Mouse (Mus musculus) midbrain, embryonic 12.5 days (tissue): ENCODE results near the gene C3. TPM values are rescaled to one million over a fixed set of nuclear protein-coding genes. Genes with fewer than 3 reads are reported as not detected.

Source experiments
- ATAC-seq: fragments of 200-750 bp; cut with Nextera tagmentation; 2 replicates; pipeline ENCODE4 v1.8.0; 2017; ENCODE audit warnings: low read depth, moderate TSS enrichment, moderate library complexity; ENCODE audit not compliant: low FRiP score
- H3K27ac ChIP-seq: fragments of 300-500 bp; sonication (generic); replicated peaks from 2 replicates; pipeline ENCODE4 v1.5.1; 2016; ENCODE audit warnings: mild to moderate bottlenecking
- H3K27me3 ChIP-seq: fragments of 300-500 bp; sonication (generic); 2 replicates; pipeline ENCODE4 v1.6.1; 2016; ENCODE audit warnings: mild to moderate bottlenecking
- H3K36me3 ChIP-seq: fragments of 300-500 bp; sonication (generic); 2 replicates; pipeline ENCODE4 v1.6.1; 2016
- H3K4me1 ChIP-seq: fragments of 300-500 bp; sonication (generic); 2 replicates; pipeline ENCODE4 v1.6.1; 2016
- H3K4me2 ChIP-seq: fragments of 300-500 bp; sonication (generic); replicated peaks from 2 replicates; pipeline ENCODE4 v1.6.1; 2016; ENCODE audit warnings: mild to moderate bottlenecking, moderate library complexity
- H3K4me3 ChIP-seq: fragments of 300-500 bp; sonication (generic); 2 replicates; pipeline ENCODE4 v1.5.1; 2016; ENCODE audit warnings: mild to moderate bottlenecking
- H3K9ac ChIP-seq: fragments of 300-500 bp; sonication (generic); replicated peaks from 2 replicates; pipeline ENCODE4 v1.6.1; 2016; ENCODE audit warnings: mild to moderate bottlenecking, moderate library complexity
- H3K9me3 ChIP-seq: fragments of 300-500 bp; sonication (generic); 2 replicates; pipeline ENCODE4 v1.6.1; 2016; ENCODE audit warnings: mild to moderate bottlenecking
- WGBS: fragments of 180-500 bp; shearing (Covaris S2); methylation state at CpG from one replicate; pipeline ENCODE4 v1.1.7; 2016; 5-methylcytosine and 5-hydroxymethylcytosine counted together
- polyA plus RNA-seq: library from polyadenylated mRNA; unstranded; fragments of >200 nt; fragmentation: Nextera tagmentation; extraction: Ambion mirVana; gene quantifications from 2 replicates; pipeline ENCODE4 v1.2.1, GENCODE M21; 2016

C3 gene
- polyA plus RNA-seq, result 0.50 and 0.64 TPM in 2 replicates

DNA sequence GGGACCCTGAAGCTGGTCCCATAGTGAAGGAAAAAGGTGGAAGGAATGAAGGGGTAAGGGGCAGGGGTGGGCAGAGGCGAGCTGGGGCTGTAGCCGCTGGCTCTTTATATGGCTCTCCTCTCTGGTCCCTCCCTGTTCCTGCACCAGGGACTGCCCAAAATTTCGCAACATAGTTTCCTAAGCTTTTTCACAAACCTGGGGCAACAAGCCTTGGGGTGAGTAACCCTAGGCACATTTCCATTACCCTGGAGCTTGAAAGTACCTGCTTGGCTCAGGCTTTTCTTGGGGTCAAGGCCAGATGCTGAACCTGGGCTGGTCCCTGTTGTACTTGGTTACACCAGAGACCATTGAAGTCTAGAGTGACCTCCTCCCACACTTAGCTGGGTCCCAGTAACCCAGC is at the start of gene C3:
C3 (minus strand) TSS at position 123 of the 400 bp plus-strand sequence.
- 75% methylated on average over 3 of the region's 3 CpGs for WGBS
- no peaks in the 10 kb centered on the region for H3K36me3 ChIP-seq
- H3K9ac ChIP-seq, result no peak within 1 kb of the TSS
- no peak within 1 kb of the TSS for H3K27ac ChIP-seq
- no peak for ATAC-seq
- no peaks in the 10 kb centered on the region for H3K4me1 ChIP-seq
- no peak within 1 kb of the TSS for H3K4me2 ChIP-seq
- H3K27me3 ChIP-seq, result peaks cover 5% of the 10 kb centered on the region; the same call in 1 of the 2 replicates
- H3K4me3 ChIP-seq, result no peak within 1 kb of the TSS
- no peaks in the 10 kb centered on the region for H3K9me3 ChIP-seq

DNA sequence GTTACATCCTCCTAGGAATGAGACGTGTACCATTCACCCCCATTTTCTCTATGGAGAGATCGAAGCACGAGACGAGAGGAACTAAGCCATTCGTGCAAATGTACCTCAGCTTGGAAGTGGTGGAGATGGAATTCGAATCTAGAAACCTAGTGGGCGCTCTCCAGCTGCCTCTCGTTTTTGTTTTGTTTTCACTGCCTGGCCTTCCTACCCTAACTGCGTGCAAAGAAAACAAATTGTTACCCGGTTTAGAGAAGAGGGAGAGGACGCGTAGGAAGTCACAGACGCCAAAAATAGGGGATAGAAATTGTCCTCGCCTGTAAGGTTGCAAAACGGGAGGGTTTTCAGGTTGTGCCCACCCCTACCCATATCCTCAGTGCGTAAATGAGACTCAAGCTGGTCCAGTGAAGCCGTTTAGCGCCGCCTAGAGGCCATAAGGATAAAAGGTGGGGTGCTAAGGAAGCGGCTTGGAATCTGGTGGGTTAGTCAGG is 48.7 kb upstream of the C3 start:
- no peak overlapping the region for H3K27ac ChIP-seq

DNA sequence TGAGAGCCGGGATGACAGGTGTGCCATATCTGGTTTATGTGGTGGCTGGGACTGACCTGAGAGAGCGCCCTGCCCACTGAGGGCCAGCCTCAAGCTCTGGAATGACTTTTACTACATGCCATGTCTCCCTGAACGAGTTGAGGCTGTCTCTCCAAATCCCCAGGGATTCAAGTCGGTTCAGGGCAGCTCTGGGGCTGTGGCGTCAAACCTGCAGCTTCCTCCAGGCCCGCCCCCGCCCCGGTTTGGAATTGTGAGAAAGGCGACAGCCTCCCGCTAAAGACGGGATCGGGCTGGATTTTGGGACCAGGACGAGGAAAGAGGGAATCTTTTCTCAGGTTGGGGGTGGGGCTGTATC is 48.0 kb upstream of the C3 start:
- no peak overlapping the region for H3K9ac ChIP-seq
- H3K36me3 ChIP-seq, result no peaks in the 10 kb centered on the region
- ATAC-seq, result peak; percentile 31
- WGBS, result 3% methylated on average over 13 of the region's 13 CpGs
- peak overlapping the region; percentile 58 for H3K4me2 ChIP-seq
- peaks cover 59% of the 10 kb centered on the region for H3K27me3 ChIP-seq
- peak overlapping the region; percentile 43 for H3K4me3 ChIP-seq
- H3K4me1 ChIP-seq, result peaks cover 19% of the 10 kb centered on the region
- no peaks in the 10 kb centered on the region for H3K9me3 ChIP-seq
- no peak overlapping the region for H3K27ac ChIP-seq

More for the DNA sequence above, 48.7 kb upstream of the C3 start:
- WGBS, result under 1% methylated on average over 20 of the region's 20 CpGs
- H3K9me3 ChIP-seq, result no peaks in the 10 kb centered on the region
- no peaks in the 10 kb centered on the region for H3K36me3 ChIP-seq
- peaks cover 19% of the 10 kb centered on the region for H3K4me1 ChIP-seq
- peaks cover 54% of the 10 kb centered on the region for H3K27me3 ChIP-seq
- peak overlapping the region; percentile 58 for H3K4me2 ChIP-seq
- peak; percentile 76 for ATAC-seq
- peak overlapping the region; percentile 34; the same call in 1 of the 2 replicates for H3K9ac ChIP-seq
- peak overlapping the region; percentile 43 for H3K4me3 ChIP-seq

DNA sequence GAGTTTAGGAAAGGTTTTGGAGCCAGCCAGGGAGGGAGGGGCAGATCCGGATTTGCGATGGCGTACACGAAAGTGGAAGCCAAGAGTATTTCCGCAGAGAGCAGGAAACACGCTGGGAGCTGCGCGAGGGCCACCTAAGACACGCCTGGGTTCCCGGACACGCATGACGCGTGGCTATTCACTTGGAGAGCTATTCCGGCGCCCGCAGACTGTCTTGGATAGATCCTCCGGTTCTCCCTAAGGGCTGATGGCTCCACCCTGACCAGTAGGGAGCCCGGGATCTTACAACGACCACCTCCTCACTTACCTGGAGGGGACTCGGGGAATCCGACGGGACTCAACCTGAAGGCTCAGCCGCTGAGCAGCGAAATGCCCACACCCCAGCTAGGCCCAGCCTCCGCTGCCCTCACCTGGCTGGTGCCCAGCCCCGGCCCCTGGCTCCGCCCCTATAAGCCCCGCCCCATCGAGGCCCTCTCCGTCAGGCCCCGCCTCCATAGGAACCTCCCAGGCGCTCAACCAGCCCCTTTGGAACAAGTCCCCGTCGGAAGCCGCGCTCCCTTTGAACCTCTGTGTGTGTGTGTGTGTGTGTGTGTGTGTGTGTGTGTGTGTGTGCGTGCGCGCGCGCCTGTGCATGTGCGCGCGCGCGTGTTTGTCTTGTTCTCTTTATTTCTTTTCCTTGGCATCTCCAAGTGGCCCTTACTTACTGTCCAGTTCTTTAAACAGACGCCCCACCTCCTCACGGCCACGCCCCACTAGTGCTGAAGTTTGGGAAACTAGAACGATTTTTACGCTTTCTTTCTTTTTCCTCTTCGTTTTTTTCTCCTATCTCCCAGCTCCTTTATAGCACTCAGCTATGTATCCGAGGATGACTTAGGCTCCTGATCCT is 47.4 kb upstream of the C3 start:
- Histone ChIP-seq H3K4me2 (peak overlapping the region; percentile 58), H3K27ac (no peak overlapping the region), H3K9me3 (no peaks in the 10 kb centered on the region), H3K9ac (0 out of 2 replicates have a peak overlapping the region, but pooled peaks have one; percentile 28), H3K27me3 (peaks cover 60% of the 10 kb centered on the region), H3K4me1 (peaks cover 19% of the 10 kb centered on the region), H3K36me3 (no peaks in the 10 kb centered on the region), H3K4me3 (peak overlapping the region; percentile 43)
- under 1% methylated on average over 53 of the region's 53 CpGs for WGBS
- ATAC-seq, result peak; percentile 79

DNA sequence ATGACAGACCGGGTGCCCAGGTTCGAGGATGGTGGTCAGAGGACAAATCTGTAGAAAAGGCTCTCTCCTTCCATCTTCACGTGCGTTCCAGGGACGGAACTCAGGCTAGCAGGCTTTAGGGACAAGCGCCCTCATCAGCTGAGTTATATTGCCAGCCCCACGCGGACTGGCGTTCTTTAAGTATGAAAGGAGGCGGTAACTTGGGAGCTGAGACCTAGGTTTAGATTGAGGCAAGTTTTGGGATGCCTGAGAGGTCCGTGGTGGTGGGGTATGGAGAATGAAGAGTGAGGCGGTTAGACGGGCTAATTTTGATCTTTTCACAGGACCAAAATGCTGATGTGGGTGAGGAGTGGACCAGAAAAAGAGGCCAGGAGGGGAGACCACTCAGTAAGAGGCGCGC is 46.8 kb upstream of the C3 start:
- Histone ChIP-seq H3K27me3 (peaks cover 60% of the 10 kb centered on the region), H3K4me2 (peak overlapping the region; percentile 58), H3K4me1 (peaks cover 19% of the 10 kb centered on the region), H3K4me3 (peak overlapping the region; percentile 43), H3K27ac (no peak overlapping the region), H3K9me3 (no peaks in the 10 kb centered on the region), H3K36me3 (no peaks in the 10 kb centered on the region), H3K9ac (no peak overlapping the region)
- ATAC-seq, result no peak
- 5% methylated on average over 15 of the region's 15 CpGs for WGBS

DNA sequence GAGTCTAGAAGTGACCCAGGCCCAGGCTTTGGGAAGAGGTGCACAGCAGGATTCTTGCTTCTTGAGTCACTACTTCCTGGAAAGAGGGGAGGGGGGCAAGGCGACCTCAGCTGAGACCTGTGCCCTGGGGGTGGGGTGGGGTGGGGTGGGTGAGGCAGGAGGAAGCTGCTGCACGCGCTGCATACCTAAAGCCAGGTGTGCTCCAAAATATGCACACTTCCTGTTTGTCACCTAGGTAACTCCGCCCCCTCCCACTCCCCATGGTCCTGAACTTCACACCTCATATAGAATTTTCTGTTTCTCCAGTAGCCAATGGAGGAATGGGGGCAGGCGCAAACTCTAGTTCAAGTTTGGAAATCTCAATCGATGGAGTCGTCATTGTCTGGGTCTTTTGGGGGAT is 45.9 kb upstream of the C3 start:
- H3K36me3 ChIP-seq, result no peaks in the 10 kb centered on the region
- 52% methylated on average over 6 of the region's 7 CpGs for WGBS
- H3K9me3 ChIP-seq, result no peaks in the 10 kb centered on the region
- peaks cover 19% of the 10 kb centered on the region for H3K4me1 ChIP-seq
- H3K4me2 ChIP-seq, result no peak overlapping the region
- no peak overlapping the region for H3K9ac ChIP-seq
- no peak for ATAC-seq
- H3K27ac ChIP-seq, result no peak overlapping the region
- no peak overlapping the region for H3K4me3 ChIP-seq
- H3K27me3 ChIP-seq, result peaks cover 58% of the 10 kb centered on the region

DNA sequence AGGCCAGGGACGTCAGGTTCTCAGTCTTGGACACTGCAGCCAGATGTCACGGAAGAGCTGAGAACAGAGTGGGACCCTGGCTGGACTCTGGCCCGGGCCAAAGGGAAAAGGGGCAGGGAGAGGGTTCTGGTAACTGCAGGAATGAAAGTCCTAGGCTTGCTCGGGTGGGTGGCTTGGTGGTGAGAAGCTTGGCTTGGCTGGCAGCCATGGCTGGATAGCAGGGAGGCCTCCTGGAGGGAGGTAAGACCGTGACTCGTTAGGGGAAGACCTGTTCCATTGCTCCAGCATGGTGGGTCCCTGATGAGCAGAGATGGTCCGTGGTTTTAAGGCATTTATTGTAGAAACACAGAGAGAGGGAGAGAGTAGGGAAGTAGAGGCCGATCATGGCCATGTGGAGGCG is 43.4 kb upstream of the C3 start:
- no peaks in the 10 kb centered on the region for H3K9me3 ChIP-seq
- no peak for ATAC-seq
- no peak overlapping the region for H3K27ac ChIP-seq
- 71% methylated on average over 8 of the region's 9 CpGs for WGBS
- no peak overlapping the region for H3K4me2 ChIP-seq
- H3K9ac ChIP-seq, result no peak overlapping the region
- H3K4me1 ChIP-seq, result peaks cover 14% of the 10 kb centered on the region
- H3K27me3 ChIP-seq, result peaks cover 50% of the 10 kb centered on the region
- H3K36me3 ChIP-seq, result no peaks in the 10 kb centered on the region
- H3K4me3 ChIP-seq, result no peak overlapping the region

DNA sequence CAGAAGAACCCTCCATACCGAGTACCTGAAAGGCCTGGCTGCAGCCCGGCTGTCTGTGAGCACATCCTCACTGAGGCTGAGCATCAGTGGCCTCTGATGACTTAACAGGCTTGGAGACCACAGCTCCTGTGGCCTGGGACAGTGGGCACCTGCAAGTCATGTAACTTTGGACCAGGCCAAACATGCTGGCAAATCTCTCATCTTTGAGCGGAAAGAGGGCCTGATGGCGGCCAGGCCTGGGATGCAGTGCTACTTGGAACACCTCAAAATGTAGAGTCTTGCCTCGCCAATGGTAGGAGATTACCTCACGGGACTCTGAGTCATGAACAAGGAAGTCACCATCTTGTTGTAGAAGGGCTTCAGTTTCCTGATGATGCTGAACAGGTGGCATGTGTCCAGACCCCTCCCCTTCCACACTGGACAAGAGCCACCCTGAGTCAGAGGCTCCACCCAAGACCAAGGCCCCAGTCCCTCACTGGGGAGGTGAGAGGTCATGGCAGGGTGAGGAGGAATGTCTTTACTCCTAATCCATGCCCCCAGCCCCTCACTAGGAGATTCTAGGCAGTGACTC is 39.7 kb upstream of the C3 start:
- peaks cover 14% of the 10 kb centered on the region for H3K27me3 ChIP-seq
- no peak overlapping the region for H3K9ac ChIP-seq
- H3K9me3 ChIP-seq, result no peaks in the 10 kb centered on the region
- H3K4me1 ChIP-seq, result no peaks in the 10 kb centered on the region
- H3K36me3 ChIP-seq, result peaks cover 10% of the 10 kb centered on the region
- WGBS, result 91% methylated on average over 6 of the region's 6 CpGs
- no peak for ATAC-seq
- no peak overlapping the region for H3K4me3 ChIP-seq
- H3K4me2 ChIP-seq, result no peak overlapping the region
- H3K27ac ChIP-seq, result no peak overlapping the region

DNA sequence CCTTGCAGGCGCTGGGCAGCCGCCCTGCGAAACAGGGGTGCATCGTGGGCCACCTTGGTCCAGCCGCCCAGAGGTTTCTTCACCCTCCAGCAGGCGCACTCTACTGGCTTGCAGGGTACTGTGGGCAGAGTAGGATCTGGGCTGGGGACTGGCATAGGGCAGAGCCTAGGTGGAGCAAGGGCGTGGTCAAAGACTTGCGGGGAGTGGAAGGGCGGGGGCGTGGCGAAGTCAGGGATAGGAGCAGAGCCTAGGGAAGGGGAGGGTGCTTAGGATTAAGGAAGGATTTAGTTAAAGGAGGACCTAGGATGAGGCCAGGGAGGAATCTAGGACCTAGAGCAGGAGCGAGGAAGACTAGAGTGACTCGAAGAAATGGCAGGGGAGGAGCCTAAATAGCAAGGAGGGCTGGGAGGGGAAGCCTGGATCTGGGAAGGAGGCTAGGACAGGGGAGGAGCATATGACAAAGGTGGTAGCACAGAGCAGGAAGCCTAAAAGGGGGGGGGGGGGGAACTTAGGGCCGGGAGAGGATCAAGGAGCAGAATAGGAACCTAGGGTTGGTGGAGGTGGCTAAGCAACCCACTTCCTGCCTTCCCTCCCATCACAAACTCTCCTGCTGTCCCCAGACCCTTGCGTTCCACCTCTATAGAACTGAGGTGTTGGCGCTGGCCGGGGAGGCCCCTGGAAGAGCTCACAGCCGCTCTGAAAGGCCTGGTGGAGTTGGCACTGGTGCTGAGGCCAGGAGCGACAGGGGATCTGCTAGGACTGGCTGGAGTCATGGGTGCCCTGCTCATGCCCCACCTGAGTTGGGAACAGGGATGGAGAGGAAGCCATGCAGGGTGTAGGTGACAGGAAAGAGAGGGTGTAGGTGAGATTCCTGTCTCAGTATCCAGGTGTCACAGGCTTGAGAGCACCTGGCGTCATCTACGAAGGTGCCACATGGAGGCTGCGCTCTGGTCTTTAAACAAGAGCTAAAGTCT is 37.3 kb upstream of the C3 start:
- Histone ChIP-seq H3K27ac (no peak overlapping the region), H3K4me3 (no peak overlapping the region), H3K9me3 (no peaks in the 10 kb centered on the region), H3K36me3 (peaks cover 34% of the 10 kb centered on the region), H3K4me2 (no peak overlapping the region), H3K27me3 (no peaks in the 10 kb centered on the region), H3K4me1 (no peaks in the 10 kb centered on the region), H3K9ac (no peak overlapping the region)
- WGBS, result 30% methylated on average over 21 of the region's 22 CpGs
- ATAC-seq, result peak; percentile 45; the same call in 1 of the 2 replicates

DNA sequence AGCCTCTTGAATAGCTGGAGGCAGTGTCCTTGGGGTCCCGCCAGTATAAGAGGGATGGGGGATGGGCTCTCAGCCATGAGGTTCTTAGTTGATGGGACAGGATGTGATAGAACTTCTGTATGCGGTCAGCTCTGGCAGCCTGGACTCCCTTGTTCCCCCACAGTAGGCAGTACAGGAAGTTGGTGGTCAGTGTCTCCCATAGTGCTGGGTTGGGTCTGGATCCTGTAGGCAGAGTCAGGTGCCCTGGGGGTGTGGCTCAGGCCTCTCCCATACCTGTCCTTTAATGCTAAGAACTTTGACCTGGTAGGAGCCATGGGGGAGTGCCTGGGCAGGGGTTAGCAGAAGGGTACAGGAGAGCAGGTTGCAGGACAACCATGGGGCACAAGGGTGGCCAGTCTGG is 36.2 kb upstream of the C3 start:
- Histone ChIP-seq H3K4me1 (no peaks in the 10 kb centered on the region), H3K9ac (no peak overlapping the region), H3K27me3 (no peaks in the 10 kb centered on the region), H3K36me3 (peaks cover 40% of the 10 kb centered on the region), H3K4me2 (no peak overlapping the region), H3K4me3 (no peak overlapping the region), H3K27ac (no peak overlapping the region), H3K9me3 (no peaks in the 10 kb centered on the region)
- WGBS, result 76% methylated on average over 2 of the region's 2 CpGs
- no peak for ATAC-seq

DNA sequence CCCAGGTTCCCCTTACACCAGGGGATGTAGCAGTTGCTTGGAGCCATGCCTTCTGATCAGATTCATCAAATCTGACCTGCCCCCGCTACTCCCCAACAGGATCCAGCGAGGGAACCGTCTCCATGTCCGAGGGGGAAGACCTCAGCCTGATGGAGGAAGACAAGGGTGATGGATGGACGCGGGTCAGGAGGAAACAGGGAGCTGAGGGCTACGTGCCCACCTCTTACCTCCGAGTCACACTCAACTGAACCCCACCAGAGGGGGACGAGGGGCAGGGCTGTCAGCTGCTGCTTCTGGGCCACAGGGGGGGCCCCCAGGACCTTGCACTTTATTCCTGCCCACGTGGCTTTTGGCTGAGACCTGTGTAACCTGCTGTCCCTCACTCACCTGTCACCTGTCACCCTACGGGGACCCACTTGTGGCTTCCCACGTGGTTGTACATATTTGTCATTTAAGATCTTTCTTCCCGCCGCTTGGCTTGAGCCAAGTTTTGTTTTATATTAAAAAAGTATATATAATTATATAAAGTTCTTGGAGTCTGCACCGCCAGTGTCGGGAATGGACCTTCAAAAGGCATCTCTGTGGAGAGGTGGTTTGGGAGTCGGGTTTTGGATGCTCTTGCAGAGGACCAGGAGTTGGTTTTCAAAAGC is 35.1 kb upstream of the C3 start:
- no peak for ATAC-seq
- peaks cover 49% of the 10 kb centered on the region for H3K36me3 ChIP-seq

More for the DNA sequence above, 35.1 kb upstream of the C3 start:
- Histone ChIP-seq H3K27me3 (no peaks in the 10 kb centered on the region), H3K27ac (no peak overlapping the region), H3K9me3 (no peaks in the 10 kb centered on the region), H3K9ac (no peak overlapping the region), H3K4me1 (no peaks in the 10 kb centered on the region), H3K4me3 (no peak overlapping the region), H3K4me2 (no peak overlapping the region)
- WGBS, result 92% methylated on average over 17 of the region's 17 CpGs
